Mouse (Mus musculus): ENCODE measurements around the gene Hmgb4. TPM values are rescaled to one million over a fixed set of nuclear protein-coding genes. Genes with fewer than 3 reads are reported as not detected.

Gene Hmgb4
- total RNA-seq, 2 experiments from 2014 or later, result not detected

GRCm38 (mm10) chr4:128224453-128224852, 36.3 kb downstream of the Hmgb4 start:
- DNase-seq, result no peak

DNA sequence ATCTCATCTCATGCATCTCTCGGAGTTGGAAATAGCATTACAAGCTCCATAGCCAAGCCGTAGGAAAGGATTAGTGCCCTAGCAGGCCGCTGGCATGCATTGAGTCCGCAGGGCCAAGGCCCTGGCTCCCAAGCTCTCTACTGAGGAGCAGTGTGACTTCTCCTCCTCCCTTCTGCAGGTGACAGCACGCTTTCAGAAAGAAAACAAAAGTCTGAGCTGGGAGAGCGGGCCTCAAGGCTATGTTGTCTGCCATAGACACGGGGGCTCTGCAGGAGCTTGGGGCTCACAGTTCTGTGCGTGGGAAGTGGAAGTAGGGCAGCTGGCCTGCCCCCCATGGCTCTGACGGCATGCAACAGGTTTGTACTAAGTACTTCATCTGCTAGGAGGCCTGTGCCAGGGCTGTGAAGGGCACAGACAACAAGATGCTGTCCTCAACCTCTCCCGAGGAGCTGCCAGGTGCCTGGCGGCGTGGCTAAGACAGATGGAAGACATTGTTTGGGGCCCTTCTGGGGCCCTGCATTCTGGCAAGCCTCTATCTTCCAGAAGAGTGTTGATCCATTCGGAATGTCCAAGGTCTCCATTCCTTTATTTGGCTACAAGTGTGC, 42.7 kb downstream of the Hmgb4 start:
- DNase-seq, result no peak
